In the genomic region with DNA sequence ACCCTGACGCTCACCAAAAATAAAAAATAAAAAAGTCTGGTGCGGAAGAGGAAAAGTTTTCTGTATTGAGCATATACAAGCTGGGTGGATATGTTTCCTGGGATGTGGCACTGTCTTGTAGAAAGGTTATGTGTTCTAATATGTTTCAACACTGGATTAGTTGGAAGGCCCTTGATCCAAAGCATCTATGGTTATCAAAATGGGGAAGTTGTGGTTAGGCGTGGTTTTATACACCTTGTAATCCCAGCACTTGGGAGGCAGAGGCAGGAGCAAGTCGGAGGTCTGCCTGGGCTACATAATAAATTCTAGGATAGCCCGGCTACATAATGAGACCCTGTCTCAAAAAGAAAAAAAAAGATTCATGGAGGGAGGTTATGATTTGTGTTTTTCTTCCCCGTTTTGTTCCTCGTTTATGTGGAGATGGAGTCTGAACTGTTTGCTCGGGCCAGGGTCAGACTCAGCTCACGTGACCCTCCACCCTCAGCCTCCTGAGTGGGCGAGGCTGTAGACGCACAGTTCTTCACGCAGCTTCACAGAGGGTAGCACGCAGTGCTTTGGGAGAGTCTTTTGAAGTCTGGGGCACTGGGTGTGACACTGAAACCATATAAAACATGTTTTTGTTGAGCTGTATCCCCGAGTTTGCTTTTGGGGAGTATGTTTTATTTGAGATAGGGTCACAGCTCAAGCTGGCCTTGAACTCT, we compare ENCODE assay signal across 1 mouse cellular context.
TF ChIP-seq lines count a peak whose summit lies in the region.

No protein-coding gene starts in this region.

TF ChIP-seq in MEL, 35 proteins besides CTCF, POLR2A, EP300 and RAD21:
- TF ChIP-seq RCOR1 (IDR thresholded peaks at IDR 0.05; ENCODE audit: low read depth, low read length) (peak; percentile 53), TAL1 (IDR thresholded peaks at IDR 0.05; ENCODE audit: low read length) (no peak)
